Mouse (Mus musculus): ENCODE measurements around the gene Marveld2. TPM values are rescaled to one million over a fixed set of nuclear protein-coding genes. Genes with fewer than 3 reads are reported as not detected.
A peak's percentile ranks its signal among the peaks of the same experiment; 100 is the strongest.

Gene Marveld2
- polyA plus RNA-seq, 1 experiment from 2014 or later: 7.3 TPM

- H3K4me2 ChIP-seq: no peak overlapping the region
- H3K27ac ChIP-seq (replicated peaks): no peak overlapping the region
- 77% methylated on average over 9 of the region's 9 CpGs for WGBS (ENCODE audit: insufficient replicate concordance)
- no peaks in the 10 kb centered on the region for H3K9me3 ChIP-seq (replicated peaks)
- no peak overlapping the region for H3K9ac ChIP-seq
- no peaks in the 10 kb centered on the region for H3K27me3 ChIP-seq
- no peaks in the 10 kb centered on the region for H3K36me3 ChIP-seq (replicated peaks)
- no peak for ATAC-seq (ENCODE audit: insufficient read depth)
- H3K4me3 ChIP-seq (replicated peaks): no peak overlapping the region
- H3K4me1 ChIP-seq (replicated peaks): peaks cover 8% of the 10 kb centered on the region
Observed at GRCm38 (mm10) chr13:100597284-100597683, 19.5 kb downstream of the Marveld2 start.

GRCm38 (mm10) chr13:100595552-100595885 lies 21.3 kb downstream of the Marveld2 start:
- Histone ChIP-seq H3K27me3 (no peaks in the 10 kb centered on the region), H3K4me1 (replicated peaks) (no peaks in the 10 kb centered on the region), H3K9ac (no peak overlapping the region), H3K9me3 (replicated peaks) (no peaks in the 10 kb centered on the region), H3K4me2 (no peak overlapping the region), H3K36me3 (replicated peaks) (no peaks in the 10 kb centered on the region), H3K27ac (replicated peaks) (no peak overlapping the region), H3K4me3 (replicated peaks) (no peak overlapping the region)
- no peak for ATAC-seq (ENCODE audit: insufficient read depth)
- WGBS (ENCODE audit: insufficient replicate concordance): 70% methylated on average over 3 of the region's 3 CpGs

GRCm38 (mm10) chr13:100594838-100595551 lies 21.8 kb downstream of the Marveld2 start:
- H3K4me2 ChIP-seq: no peak overlapping the region
- H3K9ac ChIP-seq: no peak overlapping the region
- ATAC-seq (ENCODE audit: insufficient read depth): no peak
- no peaks in the 10 kb centered on the region for H3K27me3 ChIP-seq
- no peaks in the 10 kb centered on the region for H3K9me3 ChIP-seq (replicated peaks)
- H3K36me3 ChIP-seq (replicated peaks): no peaks in the 10 kb centered on the region
- H3K4me3 ChIP-seq (replicated peaks): no peak overlapping the region
- no peaks in the 10 kb centered on the region for H3K4me1 ChIP-seq (replicated peaks)
- 62% methylated on average over 5 of the region's 5 CpGs for WGBS (ENCODE audit: insufficient replicate concordance)
- no peak overlapping the region for H3K27ac ChIP-seq (replicated peaks)

- H3K4me3 ChIP-seq (replicated peaks): peak overlapping the region; percentile 30
- H3K4me1 ChIP-seq (replicated peaks): no peaks in the 10 kb centered on the region
- no peaks in the 10 kb centered on the region for H3K9me3 ChIP-seq (replicated peaks)
- WGBS (ENCODE audit: insufficient replicate concordance): 54% methylated on average over 12 of the region's 17 CpGs
- peak overlapping the region; percentile 34 for H3K4me2 ChIP-seq
- no peak overlapping the region for H3K9ac ChIP-seq
- peak overlapping the region; percentile 58; the same call in 1 of the 2 replicates for H3K27ac ChIP-seq (replicated peaks)
- H3K36me3 ChIP-seq (replicated peaks): no peaks in the 10 kb centered on the region
- no peaks in the 10 kb centered on the region for H3K27me3 ChIP-seq
- ATAC-seq (ENCODE audit: insufficient read depth): peak; percentile 75
Observed at GRCm38 (mm10) chr13:100594041-100594792, 22.6 kb downstream of the Marveld2 start.

GRCm38 (mm10) chr13:100588646-100589045 lies 28.1 kb downstream of the Marveld2 start:
- H3K27me3 ChIP-seq: no peaks in the 10 kb centered on the region
- H3K4me2 ChIP-seq: peak overlapping the region; percentile 41
- peaks cover 17% of the 10 kb centered on the region for H3K36me3 ChIP-seq (replicated peaks)
- H3K4me3 ChIP-seq (replicated peaks): peak overlapping the region; percentile 42
- H3K27ac ChIP-seq (replicated peaks): peak overlapping the region; percentile 48; the same call in 1 of the 2 replicates
- ATAC-seq (ENCODE audit: insufficient read depth): no peak; the same call in 1 of the 2 replicates
- WGBS (ENCODE audit: insufficient replicate concordance): 70% methylated on average over 12 of the region's 12 CpGs
- H3K4me1 ChIP-seq (replicated peaks): no peaks in the 10 kb centered on the region
- H3K9ac ChIP-seq: no peak overlapping the region
- H3K9me3 ChIP-seq (replicated peaks): no peaks in the 10 kb centered on the region

- Histone ChIP-seq H3K9me3 (replicated peaks) (no peaks in the 10 kb centered on the region), H3K4me3 (replicated peaks) (no peak overlapping the region), H3K4me1 (replicated peaks) (peaks cover 8% of the 10 kb centered on the region), H3K4me2 (no peak overlapping the region), H3K36me3 (replicated peaks) (peaks cover 3% of the 10 kb centered on the region), H3K9ac (no peak overlapping the region), H3K27ac (replicated peaks) (no peak overlapping the region), H3K27me3 (no peaks in the 10 kb centered on the region)
- no peak for ATAC-seq (ENCODE audit: insufficient read depth)
- 56% methylated on average over 6 of the region's 6 CpGs for WGBS (ENCODE audit: insufficient replicate concordance)
Observed at GRCm38 (mm10) chr13:100582144-100582543, 34.6 kb downstream of the Marveld2 start.

- H3K9ac ChIP-seq: no peak overlapping the region
- no peak overlapping the region for H3K27ac ChIP-seq (replicated peaks)
- H3K4me2 ChIP-seq: no peak overlapping the region
- H3K27me3 ChIP-seq: no peaks in the 10 kb centered on the region
- WGBS (ENCODE audit: insufficient replicate concordance): 50% methylated on average over 3 of the region's 3 CpGs
- no peak for ATAC-seq (ENCODE audit: insufficient read depth)
- no peak overlapping the region for H3K4me3 ChIP-seq (replicated peaks)
- H3K4me1 ChIP-seq (replicated peaks): peaks cover 8% of the 10 kb centered on the region
- no peaks in the 10 kb centered on the region for H3K9me3 ChIP-seq (replicated peaks)
- no peaks in the 10 kb centered on the region; the same call in none of the 2 replicates for H3K36me3 ChIP-seq (replicated peaks)
Observed at GRCm38 (mm10) chr13:100581701-100582100, 35.1 kb downstream of the Marveld2 start.

- no peaks in the 10 kb centered on the region for H3K36me3 ChIP-seq (replicated peaks)
- H3K27me3 ChIP-seq: no peaks in the 10 kb centered on the region
- peak overlapping the region; percentile 51; the same call in 1 of the 2 replicates for H3K27ac ChIP-seq (replicated peaks)
- no peak overlapping the region for H3K4me3 ChIP-seq (replicated peaks)
- H3K9me3 ChIP-seq (replicated peaks): no peaks in the 10 kb centered on the region
- no peak for ATAC-seq (ENCODE audit: insufficient read depth)
- peaks cover 13% of the 10 kb centered on the region for H3K4me1 ChIP-seq (replicated peaks)
- no peak overlapping the region for H3K4me2 ChIP-seq
- H3K9ac ChIP-seq: no peak overlapping the region
Observed at GRCm38 (mm10) chr13:100579951-100580350, 36.8 kb downstream of the Marveld2 start.

- no peak overlapping the region for H3K4me3 ChIP-seq (replicated peaks)
- WGBS (ENCODE audit: insufficient replicate concordance): 38% methylated on average over 3 of the region's 3 CpGs
- H3K27ac ChIP-seq (replicated peaks): peak overlapping the region; percentile 51
- H3K9me3 ChIP-seq (replicated peaks): no peaks in the 10 kb centered on the region
- ATAC-seq (ENCODE audit: insufficient read depth): peak; percentile 66
- no peak overlapping the region for H3K9ac ChIP-seq
- no peaks in the 10 kb centered on the region for H3K36me3 ChIP-seq (replicated peaks)
- peaks cover 13% of the 10 kb centered on the region for H3K4me1 ChIP-seq (replicated peaks)
- H3K4me2 ChIP-seq: no peak overlapping the region
- no peaks in the 10 kb centered on the region for H3K27me3 ChIP-seq
Observed at GRCm38 (mm10) chr13:100579220-100579619, 37.6 kb downstream of the Marveld2 start.

- no peak overlapping the region for H3K27ac ChIP-seq (replicated peaks)
- WGBS (ENCODE audit: insufficient replicate concordance): 16% methylated on average over 2 of the region's 2 CpGs
- ATAC-seq (ENCODE audit: insufficient read depth): 0 out of 2 replicates have a peak, but pooled peaks have one; percentile 49
- H3K27me3 ChIP-seq: no peaks in the 10 kb centered on the region
- peaks cover 5% of the 10 kb centered on the region; the same call in 1 of the 2 replicates for H3K4me1 ChIP-seq (replicated peaks)
- no peaks in the 10 kb centered on the region for H3K9me3 ChIP-seq (replicated peaks)
- H3K4me3 ChIP-seq (replicated peaks): no peak overlapping the region
- H3K36me3 ChIP-seq (replicated peaks): no peaks in the 10 kb centered on the region
- no peak overlapping the region for H3K9ac ChIP-seq
- H3K4me2 ChIP-seq: no peak overlapping the region
Observed at GRCm38 (mm10) chr13:100575950-100576349, 40.8 kb downstream of the Marveld2 start.

GRCm38 (mm10) chr13:100570713-100571112 lies 46.1 kb downstream of the Marveld2 start:
- ATAC-seq (ENCODE audit: insufficient read depth): no peak
- WGBS (ENCODE audit: insufficient replicate concordance): 14% methylated on average over 2 of the region's 2 CpGs
- H3K9ac ChIP-seq: no peak overlapping the region

More at GRCm38 (mm10) chr13:100570713-100571112, 46.1 kb downstream of the Marveld2 start:
- Histone ChIP-seq H3K4me3 (replicated peaks) (no peak overlapping the region), H3K36me3 (replicated peaks) (no peaks in the 10 kb centered on the region), H3K4me2 (no peak overlapping the region), H3K4me1 (replicated peaks) (no peaks in the 10 kb centered on the region), H3K27me3 (no peaks in the 10 kb centered on the region), H3K27ac (replicated peaks) (no peak overlapping the region), H3K9me3 (replicated peaks) (no peaks in the 10 kb centered on the region)

Data from liver, embryonic 15.5 days (tissue).